Mouse (Mus musculus) erythroblast, embryonic 14.5 days (primary cell): ENCODE measurements around the gene Etv5. TPM values are rescaled to one million over a fixed set of nuclear protein-coding genes. Genes with fewer than 3 reads are reported as not detected.
A peak's percentile ranks its signal among the peaks of the same experiment; 100 is the strongest.

Source experiments
- H3K27me3 ChIP-seq: 2 replicates; pipeline ENCODE4 v1.6.1; 2012; ENCODE audit warnings: inconsistent platforms; ENCODE audit not compliant: control insufficient read depth
- H3K36me3 ChIP-seq: 2 replicates; pipeline ENCODE4 v1.6.1; 2012; ENCODE audit warnings: mild to moderate bottlenecking, inconsistent platforms; ENCODE audit not compliant: control insufficient read depth
- H3K4me1 ChIP-seq: 2 replicates; pipeline ENCODE4 v1.6.1; 2012; ENCODE audit warnings: inconsistent platforms; ENCODE audit not compliant: control insufficient read depth
- H3K4me3 ChIP-seq: replicated peaks from 2 replicates; pipeline ENCODE3; 2012; ENCODE audit warnings: moderate library complexity, mild to moderate bottlenecking, inconsistent platforms
- H3K9me3 ChIP-seq: 2 replicates; pipeline ENCODE4 v1.6.1; 2012; ENCODE audit warnings: low read length, inconsistent platforms, mixed read lengths; ENCODE audit not compliant: control insufficient read depth
- GATA1 ChIP-seq: IDR thresholded peaks from 2 replicates; pipeline ENCODE4 v1.6.1; 2012; ENCODE audit warnings: low read length, inconsistent platforms, mixed read lengths
- TAL1 ChIP-seq: IDR thresholded peaks from 3 replicates; pipeline ENCODE4 v1.6.1; 2012; ENCODE audit warnings: low read length, inconsistent platforms, mixed read lengths
- polyA plus RNA-seq: library from polyadenylated mRNA; stranded (reverse); fragments of >175 nt; gene quantifications from 2 replicates; pipeline ENCODE4 v1.2.3, GENCODE M21; 2012

The Etv5 gene
- polyA plus RNA-seq, result 0.02 and 0.18 TPM in 2 replicates

- peaks cover 21% of the 10 kb centered on the region for H3K4me1 ChIP-seq
- H3K4me3 ChIP-seq, result peak within 1 kb of the TSS; percentile 71
- TF ChIP-seq GATA1, result no peak
- TF ChIP-seq TAL1, result no peak
- H3K36me3 ChIP-seq, result no peaks in the 10 kb centered on the region
- H3K27me3 ChIP-seq, result peaks cover 53% of the 10 kb centered on the region
- H3K9me3 ChIP-seq, result no peaks in the 10 kb centered on the region
These were observed at the start of gene Etv5 for GRCm38 (mm10) chr16:22439499-22440177. Gene Etv5 (minus strand): TSS chr16:22439719.

DNA sequence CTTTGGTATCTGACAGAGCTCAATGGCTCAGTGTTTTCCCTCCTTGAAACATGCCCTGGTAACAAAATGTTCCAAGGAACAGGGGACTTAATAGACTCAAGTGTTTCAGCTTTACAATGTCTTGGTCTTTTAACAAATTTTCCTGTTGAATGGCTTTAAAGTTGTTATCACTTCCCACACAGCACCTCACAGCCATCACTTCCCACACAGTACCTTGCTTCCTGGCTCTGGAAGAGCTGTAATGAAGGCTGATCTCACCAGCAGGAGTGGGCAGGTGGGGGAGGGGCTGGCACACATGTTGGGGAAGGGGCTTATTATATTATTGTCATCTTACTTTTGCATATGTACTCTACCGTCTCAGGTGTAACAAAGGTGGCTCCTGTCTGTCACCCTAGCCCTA is 44.4 kb upstream of the Etv5 start:
- H3K4me3 ChIP-seq, result no peak overlapping the region
- no peaks in the 10 kb centered on the region for H3K36me3 ChIP-seq
- no peaks in the 10 kb centered on the region for H3K9me3 ChIP-seq
- TF ChIP-seq GATA1 (no peak), TAL1 (no peak)
- H3K27me3 ChIP-seq, result no peaks in the 10 kb centered on the region
- H3K4me1 ChIP-seq, result no peaks in the 10 kb centered on the region

DNA sequence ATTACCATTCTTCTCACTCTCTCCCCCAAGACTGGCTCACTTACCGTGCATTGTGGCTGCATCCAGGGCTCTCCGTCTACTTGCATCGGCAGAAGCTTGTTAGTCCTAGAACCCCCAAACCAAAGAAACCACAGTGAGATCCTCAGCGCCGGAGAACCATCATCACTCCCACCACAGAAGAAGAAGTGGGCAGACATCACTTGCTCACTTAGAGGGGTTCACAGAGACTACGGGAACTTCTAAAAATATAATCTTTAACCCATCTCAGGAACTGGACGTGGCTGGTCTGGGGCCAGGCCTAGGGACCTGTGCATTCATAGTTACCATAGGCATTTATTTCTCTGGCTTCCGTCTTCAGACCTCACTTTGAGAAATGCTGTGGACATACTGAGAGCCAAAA is 39.8 kb upstream of the Etv5 start:
- H3K36me3 ChIP-seq, result no peaks in the 10 kb centered on the region
- H3K9me3 ChIP-seq, result no peaks in the 10 kb centered on the region
- TF ChIP-seq GATA1, result no peak
- no peak for TF ChIP-seq TAL1
- no peaks in the 10 kb centered on the region for H3K27me3 ChIP-seq
- no peaks in the 10 kb centered on the region for H3K4me1 ChIP-seq
- H3K4me3 ChIP-seq, result no peak overlapping the region

DNA sequence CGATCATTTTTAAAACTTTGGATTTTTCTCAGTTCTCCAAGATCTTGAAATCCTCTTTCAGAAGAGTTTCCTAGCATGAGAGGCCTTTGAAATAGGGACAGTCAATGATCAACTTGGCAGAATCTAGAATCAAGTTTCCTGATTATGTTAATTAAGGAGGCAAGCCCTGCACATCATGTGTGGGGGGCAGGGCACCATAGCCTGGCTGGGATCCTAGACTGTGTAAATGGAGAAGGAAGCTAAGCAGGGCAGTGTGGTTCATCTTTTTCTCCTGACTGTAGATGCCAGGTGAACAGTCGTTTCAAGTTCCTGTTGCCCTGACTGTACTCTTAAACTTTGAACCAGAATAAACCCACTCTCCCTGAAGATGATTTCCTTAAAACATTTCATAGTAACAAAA is 32.2 kb upstream of the Etv5 start:
- no peak overlapping the region for H3K4me3 ChIP-seq
- TF ChIP-seq TAL1 (no peak), GATA1 (no peak)

GRCm38 (mm10) chr16:22469385-22469784 is 29.9 kb upstream of the Etv5 start:
- TF ChIP-seq TAL1, result no peak
- TF ChIP-seq GATA1, result no peak
- H3K36me3 ChIP-seq, result no peaks in the 10 kb centered on the region

More for the DNA sequence above, 32.2 kb upstream of the Etv5 start:
- Histone ChIP-seq H3K27me3 (no peaks in the 10 kb centered on the region), H3K36me3 (no peaks in the 10 kb centered on the region), H3K4me1 (no peaks in the 10 kb centered on the region), H3K9me3 (no peaks in the 10 kb centered on the region)

GRCm38 (mm10) chr16:22467111-22467510 is 27.6 kb upstream of the Etv5 start:
- H3K4me3 ChIP-seq, result no peak overlapping the region
- no peaks in the 10 kb centered on the region for H3K4me1 ChIP-seq
- no peaks in the 10 kb centered on the region for H3K27me3 ChIP-seq
- H3K9me3 ChIP-seq, result no peaks in the 10 kb centered on the region
- TF ChIP-seq GATA1, result no peak
- no peak for TF ChIP-seq TAL1
- H3K36me3 ChIP-seq, result no peaks in the 10 kb centered on the region

More at GRCm38 (mm10) chr16:22469385-22469784, 29.9 kb upstream of the Etv5 start:
- Histone ChIP-seq H3K4me1 (no peaks in the 10 kb centered on the region), H3K9me3 (no peaks in the 10 kb centered on the region), H3K27me3 (no peaks in the 10 kb centered on the region), H3K4me3 (no peak overlapping the region)

DNA sequence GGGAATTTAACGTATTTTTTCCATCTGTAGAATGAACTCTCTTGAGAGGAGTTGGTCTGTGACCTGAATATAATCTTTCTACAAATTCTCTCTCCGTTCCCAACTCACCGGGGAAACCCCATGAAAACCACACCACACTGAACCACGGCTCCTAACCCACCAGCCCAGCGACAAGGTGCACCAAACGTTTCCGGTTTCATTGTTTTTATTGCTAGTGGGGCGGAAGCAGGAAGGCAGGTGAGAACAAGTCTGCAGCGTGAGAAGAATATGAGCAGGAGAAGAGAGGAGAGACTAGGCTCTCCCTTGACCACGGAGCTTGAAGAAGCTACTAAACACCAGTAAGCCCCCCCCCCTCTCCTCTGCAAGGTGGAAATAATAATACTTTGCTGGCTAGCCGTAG is 26.9 kb upstream of the Etv5 start:
- H3K4me1 ChIP-seq, result no peaks in the 10 kb centered on the region
- H3K4me3 ChIP-seq, result no peak overlapping the region
- no peaks in the 10 kb centered on the region for H3K27me3 ChIP-seq
- H3K9me3 ChIP-seq, result no peaks in the 10 kb centered on the region
- H3K36me3 ChIP-seq, result no peaks in the 10 kb centered on the region
- TF ChIP-seq TAL1, result no peak
- no peak for TF ChIP-seq GATA1

GRCm38 (mm10) chr16:22462220-22462619 is 22.7 kb upstream of the Etv5 start:
- no peaks in the 10 kb centered on the region for H3K4me1 ChIP-seq
- no peaks in the 10 kb centered on the region for H3K36me3 ChIP-seq
- H3K9me3 ChIP-seq, result no peaks in the 10 kb centered on the region
- TF ChIP-seq TAL1 (no peak), GATA1 (no peak)
- no peak overlapping the region for H3K4me3 ChIP-seq
- H3K27me3 ChIP-seq, result no peaks in the 10 kb centered on the region

DNA sequence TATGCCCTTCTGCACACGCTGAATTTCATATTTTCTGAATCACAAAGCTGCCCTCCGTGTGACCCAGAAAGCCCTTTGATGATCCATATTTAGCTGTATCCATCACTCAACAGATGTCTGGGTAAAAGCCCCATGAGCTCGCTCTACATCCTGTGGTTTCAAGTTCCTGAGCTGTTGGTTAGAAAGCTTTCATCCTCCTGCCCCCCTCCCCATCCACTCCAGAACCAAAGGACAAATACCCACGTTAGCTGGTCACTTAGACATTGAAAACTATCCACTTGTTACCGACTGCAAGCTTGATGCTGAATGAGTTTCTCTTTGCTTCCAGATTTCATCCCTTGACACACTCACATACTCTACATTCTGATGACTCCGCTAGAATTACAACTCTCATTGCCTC is 22.2 kb upstream of the Etv5 start:
- TF ChIP-seq TAL1, result no peak
- TF ChIP-seq GATA1, result no peak
- Histone ChIP-seq H3K4me1 (no peaks in the 10 kb centered on the region), H3K9me3 (no peaks in the 10 kb centered on the region), H3K27me3 (no peaks in the 10 kb centered on the region), H3K4me3 (no peak overlapping the region), H3K36me3 (no peaks in the 10 kb centered on the region)

DNA sequence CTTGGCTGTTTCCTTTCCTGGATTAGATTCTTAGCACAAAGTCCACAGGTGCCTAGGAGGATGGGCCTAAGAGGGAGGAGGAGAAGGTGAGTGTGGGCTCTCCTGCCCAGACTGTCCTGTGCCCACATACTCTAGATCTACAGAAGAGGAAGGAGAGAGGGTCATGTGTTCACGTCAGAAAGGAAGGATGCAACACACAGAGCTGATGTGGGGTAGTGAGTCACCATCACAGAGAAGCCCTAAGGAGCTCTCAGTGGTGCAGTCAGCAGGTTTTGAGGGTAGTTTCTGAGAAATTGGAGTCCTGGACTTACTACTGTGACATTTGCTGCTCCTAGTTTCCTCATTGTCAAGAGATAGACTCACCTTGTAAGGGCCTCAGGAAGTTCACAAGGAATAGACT is 21.4 kb upstream of the Etv5 start:
- no peaks in the 10 kb centered on the region for H3K36me3 ChIP-seq
- H3K4me3 ChIP-seq, result no peak overlapping the region
- H3K4me1 ChIP-seq, result no peaks in the 10 kb centered on the region
- TF ChIP-seq TAL1, result no peak
- TF ChIP-seq GATA1, result no peak
- H3K27me3 ChIP-seq, result no peaks in the 10 kb centered on the region
- H3K9me3 ChIP-seq, result no peaks in the 10 kb centered on the region
